Mouse (Mus musculus): ENCODE measurements around the gene Mtmr6. TPM values are rescaled to one million over a fixed set of nuclear protein-coding genes. Genes with fewer than 3 reads are reported as not detected.

Mtmr6 gene
- polyA plus RNA-seq (2012): 0.15 and 0.20 TPM in 2 replicates

- H3K4me3 ChIP-seq (replicated peaks): peak within 1 kb of the TSS; percentile 95
- no peaks in the 10 kb centered on the region for H3K9me3 ChIP-seq (ENCODE audit: control insufficient read depth, low read length)
- peaks cover 41% of the 10 kb centered on the region for H3K4me1 ChIP-seq (ENCODE audit: control insufficient read depth)
- TF ChIP-seq TAL1 (IDR thresholded peaks at IDR 0.05; ENCODE audit: low read length): no peak
- TF ChIP-seq GATA1 (IDR thresholded peaks at IDR 0.05; ENCODE audit: low read length): no peak
- H3K27me3 ChIP-seq (ENCODE audit: control insufficient read depth): no peaks in the 10 kb centered on the region
- H3K36me3 ChIP-seq (ENCODE audit: control insufficient read depth): peaks cover 7% of the 10 kb centered on the region
Measured at GRCm38 (mm10) chr14:60264990-60265876, at the start of gene Mtmr6. Gene Mtmr6, plus strand, starts transcription at chr14:60265228.

GRCm38 (mm10) chr14:60216125-60216524 lies 48.9 kb upstream of the Mtmr6 start:
- H3K4me3 ChIP-seq (replicated peaks): no peak overlapping the region
- H3K9me3 ChIP-seq (ENCODE audit: control insufficient read depth, low read length): no peaks in the 10 kb centered on the region
- no peaks in the 10 kb centered on the region for H3K27me3 ChIP-seq (ENCODE audit: control insufficient read depth)
- no peaks in the 10 kb centered on the region for H3K4me1 ChIP-seq (ENCODE audit: control insufficient read depth)
- no peak for TF ChIP-seq GATA1 (IDR thresholded peaks at IDR 0.05; ENCODE audit: low read length)
- TF ChIP-seq TAL1 (IDR thresholded peaks at IDR 0.05; ENCODE audit: low read length): no peak
- H3K36me3 ChIP-seq (ENCODE audit: control insufficient read depth): peaks cover 40% of the 10 kb centered on the region

- Histone ChIP-seq H3K4me1 (ENCODE audit: control insufficient read depth) (no peaks in the 10 kb centered on the region), H3K4me3 (replicated peaks) (no peak overlapping the region), H3K27me3 (ENCODE audit: control insufficient read depth) (no peaks in the 10 kb centered on the region), H3K9me3 (ENCODE audit: control insufficient read depth, low read length) (no peaks in the 10 kb centered on the region), H3K36me3 (ENCODE audit: control insufficient read depth) (peaks cover 54% of the 10 kb centered on the region)
- TF ChIP-seq TAL1 (IDR thresholded peaks at IDR 0.05; ENCODE audit: low read length): no peak
- no peak for TF ChIP-seq GATA1 (IDR thresholded peaks at IDR 0.05; ENCODE audit: low read length)
Measured at GRCm38 (mm10) chr14:60217616-60218015, 47.4 kb upstream of the Mtmr6 start.

- no peak overlapping the region for H3K4me3 ChIP-seq (replicated peaks)
- no peaks in the 10 kb centered on the region for H3K9me3 ChIP-seq (ENCODE audit: control insufficient read depth, low read length)
- H3K36me3 ChIP-seq (ENCODE audit: control insufficient read depth): peaks cover 64% of the 10 kb centered on the region
- TF ChIP-seq TAL1 (IDR thresholded peaks at IDR 0.05; ENCODE audit: low read length): no peak
- no peak for TF ChIP-seq GATA1 (IDR thresholded peaks at IDR 0.05; ENCODE audit: low read length)
- H3K4me1 ChIP-seq (ENCODE audit: control insufficient read depth): no peaks in the 10 kb centered on the region
- H3K27me3 ChIP-seq (ENCODE audit: control insufficient read depth): no peaks in the 10 kb centered on the region
Measured at GRCm38 (mm10) chr14:60219886-60220285, 45.1 kb upstream of the Mtmr6 start.

GRCm38 (mm10) chr14:60238551-60238950 lies 26.5 kb upstream of the Mtmr6 start:
- TF ChIP-seq TAL1 (IDR thresholded peaks at IDR 0.05; ENCODE audit: low read length) (no peak), GATA1 (IDR thresholded peaks at IDR 0.05; ENCODE audit: low read length) (no peak)
- Histone ChIP-seq H3K9me3 (ENCODE audit: control insufficient read depth, low read length) (no peaks in the 10 kb centered on the region), H3K4me1 (ENCODE audit: control insufficient read depth) (no peaks in the 10 kb centered on the region), H3K27me3 (ENCODE audit: control insufficient read depth) (no peaks in the 10 kb centered on the region), H3K36me3 (ENCODE audit: control insufficient read depth) (peaks cover 89% of the 10 kb centered on the region), H3K4me3 (replicated peaks) (no peak overlapping the region)

GRCm38 (mm10) chr14:60250366-60250765 lies 14.7 kb upstream of the Mtmr6 start:
- peaks cover 30% of the 10 kb centered on the region for H3K36me3 ChIP-seq (ENCODE audit: control insufficient read depth)
- H3K9me3 ChIP-seq (ENCODE audit: control insufficient read depth, low read length): no peaks in the 10 kb centered on the region
- peaks cover 47% of the 10 kb centered on the region for H3K4me1 ChIP-seq (ENCODE audit: control insufficient read depth)
- peak overlapping the region; percentile 100 for H3K4me3 ChIP-seq (replicated peaks)
- no peaks in the 10 kb centered on the region for H3K27me3 ChIP-seq (ENCODE audit: control insufficient read depth)
- no peak for TF ChIP-seq TAL1 (IDR thresholded peaks at IDR 0.05; ENCODE audit: low read length)
- TF ChIP-seq GATA1 (IDR thresholded peaks at IDR 0.05; ENCODE audit: low read length): no peak

- H3K9me3 ChIP-seq (ENCODE audit: control insufficient read depth, low read length): no peaks in the 10 kb centered on the region
- peaks cover 49% of the 10 kb centered on the region for H3K4me1 ChIP-seq (ENCODE audit: control insufficient read depth)
- peaks cover 26% of the 10 kb centered on the region for H3K36me3 ChIP-seq (ENCODE audit: control insufficient read depth)
- H3K27me3 ChIP-seq (ENCODE audit: control insufficient read depth): no peaks in the 10 kb centered on the region
- H3K4me3 ChIP-seq (replicated peaks): peak overlapping the region; percentile 100
- TF ChIP-seq GATA1 (IDR thresholded peaks at IDR 0.05; ENCODE audit: low read length) (no peak), TAL1 (IDR thresholded peaks at IDR 0.05; ENCODE audit: low read length) (no peak)
Measured at GRCm38 (mm10) chr14:60250879-60251278, 14.1 kb upstream of the Mtmr6 start.

- peaks cover 53% of the 10 kb centered on the region for H3K4me1 ChIP-seq (ENCODE audit: control insufficient read depth)
- no peaks in the 10 kb centered on the region for H3K9me3 ChIP-seq (ENCODE audit: control insufficient read depth, low read length)
- TF ChIP-seq TAL1 (IDR thresholded peaks at IDR 0.05; ENCODE audit: low read length): no peak
- no peak for TF ChIP-seq GATA1 (IDR thresholded peaks at IDR 0.05; ENCODE audit: low read length)
Measured at GRCm38 (mm10) chr14:60251281-60252003, 13.6 kb upstream of the Mtmr6 start, which contains the start of the genes Nupl1 and Gm49336. Gene Nupl1, minus strand, starts transcription at chr14:60251431. Gene Gm49336, minus strand, starts transcription at chr14:60251507.

More at GRCm38 (mm10) chr14:60251281-60252003, 13.6 kb upstream of the Mtmr6 start, which contains the start of the genes Nupl1 and Gm49336:
- Histone ChIP-seq H3K36me3 (ENCODE audit: control insufficient read depth) (peaks cover 20% of the 10 kb centered on the region), H3K27me3 (ENCODE audit: control insufficient read depth) (no peaks in the 10 kb centered on the region), H3K4me3 (replicated peaks) (peak within 1 kb of the TSS; percentile 100)
